Mouse (Mus musculus) kidney, postnatal 0 days (tissue): ENCODE data around the gene Rhbdf1. TPM values are rescaled to one million over a fixed set of nuclear protein-coding genes. Genes with fewer than 3 reads are reported as not detected.

Experiments
- ATAC-seq: fragments of 200-750 bp; cut with Nextera tagmentation; replicated peaks from 2 replicates; pipeline ENCODE4 v1.8.0; 2017; ENCODE audit warnings: low read depth, moderate number of reproducible peaks, moderate TSS enrichment, moderate library complexity; ENCODE audit not compliant: low FRiP score
- DNase-seq: peaks from one replicate; pipeline ENCODE4 v3.0.0-alpha.2; 2016; ENCODE audit warnings: low spot score
- H3K27ac ChIP-seq: fragments of 300-500 bp; sonication (generic); 2 replicates; pipeline ENCODE4 v1.5.1; 2014; ENCODE audit warnings: mild to moderate bottlenecking
- H3K27me3 ChIP-seq: fragments of 300-500 bp; sonication (generic); 2 replicates; pipeline ENCODE4 v1.6.1; 2014; ENCODE audit warnings: low read length, mixed read lengths; ENCODE audit not compliant: insufficient read depth
- H3K36me3 ChIP-seq: fragments of 300-500 bp; sonication (generic); 2 replicates; pipeline ENCODE4 v1.6.1; 2014; ENCODE audit warnings: low read length, mixed read lengths; ENCODE audit not compliant: insufficient read depth
- H3K4me1 ChIP-seq: fragments of 300-500 bp; sonication (generic); replicated peaks from 2 replicates; pipeline ENCODE4 v1.6.1; 2014; ENCODE audit warnings: antibody characterized with exemption, low read length, mixed read lengths; ENCODE audit not compliant: insufficient read depth
- H3K4me2 ChIP-seq: fragments of 300-500 bp; sonication (generic); 2 replicates; pipeline ENCODE4 v1.6.1; 2014; ENCODE audit warnings: mild to moderate bottlenecking, low read length, moderate library complexity, mixed read lengths
- H3K4me3 ChIP-seq: fragments of 300-500 bp; sonication (generic); replicated peaks from 2 replicates; pipeline ENCODE4 v1.5.1; 2014; ENCODE audit warnings: low read depth, low read length
- H3K9ac ChIP-seq: fragments of 300-500 bp; sonication (generic); 2 replicates; pipeline ENCODE4 v1.6.1; 2014; ENCODE audit warnings: low read depth, low read length
- H3K9me3 ChIP-seq: fragments of 300-500 bp; sonication (generic); replicated peaks from 2 replicates; pipeline ENCODE4 v1.6.1; 2016; ENCODE audit warnings: low read length, inconsistent platforms, mixed read lengths
- CTCF ChIP-seq: IDR thresholded peaks from 2 replicates; pipeline ENCODE4 v1.5.1; 2016; ENCODE audit warnings: antibody characterized with exemption, low read depth, mild to moderate bottlenecking, moderate library complexity
- WGBS: fragments of 180-500 bp; shearing (Covaris S2); extraction: QIAGEN DNeasy Blood & Tissue Kit; methylation state at CpG from one replicate; pipeline ENCODE4 v1.1.7; 2014; 5-methylcytosine and 5-hydroxymethylcytosine counted together
- polyA plus RNA-seq: library from polyadenylated mRNA; unstranded; fragments of >200 nt; fragmentation: Nextera tagmentation; extraction: Ambion mirVana; gene quantifications from 2 replicates; pipeline ENCODE4 v1.2.1, GENCODE M21; 2015

The Rhbdf1 gene
- polyA plus RNA-seq, 1 experiment from 2014 or later: 49.3 TPM

DNA sequence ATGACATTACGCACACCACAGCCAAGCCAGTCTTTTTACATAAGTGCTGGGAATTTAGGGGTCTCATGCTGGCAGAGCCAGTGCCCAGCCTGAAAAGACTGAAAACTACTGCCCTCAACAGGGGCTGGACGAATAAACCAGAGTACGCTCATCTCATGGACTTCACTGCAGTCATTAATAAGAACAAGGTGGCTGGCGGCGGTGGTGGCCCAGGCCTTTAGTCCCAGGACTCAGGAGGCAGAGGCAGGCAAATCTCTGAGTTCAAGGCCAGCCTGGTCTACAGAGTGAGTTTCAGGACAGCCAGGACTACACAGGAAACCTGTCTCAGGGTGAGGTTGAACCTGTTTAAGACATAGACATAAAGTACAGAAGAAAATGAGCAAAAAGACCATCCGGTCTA lies 44.1 kb upstream of the Rhbdf1 start:
- WGBS: 91% methylated on average over 6 of the region's 6 CpGs
- Histone ChIP-seq H3K9ac (no peak overlapping the region), H3K9me3 (no peaks in the 10 kb centered on the region), H3K36me3 (no peaks in the 10 kb centered on the region), H3K27me3 (no peaks in the 10 kb centered on the region), H3K4me3 (no peak overlapping the region), H3K27ac (no peak overlapping the region), H3K4me1 (peaks cover 6% of the 10 kb centered on the region), H3K4me2 (no peak overlapping the region)
- no peak for ATAC-seq
- no peak for DNase-seq
- no peak for TF ChIP-seq CTCF

- H3K36me3 ChIP-seq: peaks cover 5% of the 10 kb centered on the region; the same call in 1 of the 2 replicates
- TF ChIP-seq CTCF: no peak
- H3K27me3 ChIP-seq: no peaks in the 10 kb centered on the region
- H3K4me1 ChIP-seq: peaks cover 6% of the 10 kb centered on the region
- no peak for ATAC-seq
- no peak overlapping the region for H3K9ac ChIP-seq
- DNase-seq: no peak
- no peak overlapping the region for H3K27ac ChIP-seq
- 94% methylated on average over 3 of the region's 3 CpGs for WGBS
- no peak overlapping the region for H3K4me2 ChIP-seq
- H3K4me3 ChIP-seq: no peak overlapping the region
- no peaks in the 10 kb centered on the region for H3K9me3 ChIP-seq
Observed at GRCm38 (mm10) chr11:32265117-32265738, 43.1 kb upstream of the Rhbdf1 start.

DNA sequence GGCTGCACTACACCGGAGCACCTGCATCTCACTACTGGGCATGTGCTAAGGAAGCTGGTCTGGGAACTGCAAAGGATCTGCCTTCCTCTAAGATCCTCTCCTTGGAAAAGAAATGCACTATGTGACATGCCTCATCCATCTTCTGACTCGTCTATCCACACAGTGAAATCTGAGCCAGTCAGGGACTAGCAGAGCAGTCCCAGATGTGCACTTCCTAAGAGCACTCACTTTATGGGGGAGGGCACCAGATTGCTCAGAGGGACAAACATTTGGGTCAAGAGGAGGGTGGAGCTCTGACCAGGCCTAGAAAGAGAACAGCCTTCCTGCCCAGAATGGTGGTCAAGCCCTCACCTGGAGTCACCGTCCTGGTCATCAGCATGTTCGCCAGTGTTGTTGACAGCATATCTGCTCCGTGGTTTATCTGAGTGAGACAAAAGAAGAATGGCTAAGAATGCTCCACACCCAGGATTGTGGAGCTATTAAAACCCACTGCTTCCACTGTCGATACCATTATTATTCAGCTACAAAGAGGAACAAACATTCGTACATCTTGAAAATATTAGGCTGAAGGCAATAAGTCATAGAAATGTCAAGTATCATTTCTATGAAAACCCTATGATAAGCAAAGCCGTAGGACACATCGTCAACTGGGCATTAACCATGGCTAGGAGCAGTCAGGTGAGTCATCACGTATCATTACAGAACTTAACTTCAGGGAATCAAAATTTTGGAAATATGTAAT lies 40.7 kb upstream of the Rhbdf1 start:
- WGBS: 63% methylated on average over 10 of the region's 10 CpGs
- no peak for TF ChIP-seq CTCF
- Histone ChIP-seq H3K9me3 (no peaks in the 10 kb centered on the region), H3K36me3 (peaks cover 8% of the 10 kb centered on the region; the same call in 1 of the 2 replicates), H3K27me3 (no peaks in the 10 kb centered on the region), H3K27ac (0 out of 2 replicates have a peak overlapping the region, but pooled peaks have one; percentile 13), H3K4me1 (peaks cover 6% of the 10 kb centered on the region), H3K4me2 (no peak overlapping the region), H3K9ac (no peak overlapping the region), H3K4me3 (no peak overlapping the region)
- peak; percentile 70 for DNase-seq
- peak; percentile 29; the same call in 1 of the 2 replicates for ATAC-seq

- Histone ChIP-seq H3K36me3 (peaks cover 24% of the 10 kb centered on the region; the same call in 1 of the 2 replicates), H3K9me3 (no peaks in the 10 kb centered on the region)
Observed at GRCm38 (mm10) chr11:32256566-32256965, 34.5 kb upstream of the Rhbdf1 start.

DNA sequence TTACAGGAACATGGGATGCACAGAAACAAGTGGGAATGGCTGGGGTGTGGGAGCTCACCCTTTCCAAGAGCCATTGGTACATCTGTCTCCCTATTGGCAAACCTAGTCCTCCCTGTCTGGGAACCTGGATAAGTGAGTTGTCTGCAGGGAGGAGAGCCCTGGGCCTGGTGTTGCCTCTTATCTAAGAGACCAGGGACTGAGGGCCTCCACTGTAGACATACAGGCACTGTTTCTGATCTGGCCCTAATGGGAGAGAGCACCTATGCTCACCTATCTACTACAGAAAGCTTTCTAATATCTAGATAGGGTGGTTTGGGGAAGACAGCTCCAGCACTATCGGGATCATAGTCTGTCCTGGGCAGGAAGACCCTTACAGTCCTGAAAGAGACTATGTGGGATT lies 34.0 kb upstream of the Rhbdf1 start:
- no peaks in the 10 kb centered on the region for H3K9me3 ChIP-seq
- no peak for TF ChIP-seq CTCF
- WGBS: 94% methylated on average over 1 of the region's 1 CpGs
- H3K4me3 ChIP-seq: no peak overlapping the region
- H3K4me1 ChIP-seq: no peaks in the 10 kb centered on the region
- no peak overlapping the region for H3K9ac ChIP-seq
- DNase-seq (no peak), ATAC-seq (no peak)
- peaks cover 25% of the 10 kb centered on the region; the same call in 1 of the 2 replicates for H3K36me3 ChIP-seq
- H3K27ac ChIP-seq: no peak overlapping the region
- no peaks in the 10 kb centered on the region for H3K27me3 ChIP-seq
- H3K4me2 ChIP-seq: no peak overlapping the region

More at GRCm38 (mm10) chr11:32256566-32256965, 34.5 kb upstream of the Rhbdf1 start:
- no peaks in the 10 kb centered on the region for H3K4me1 ChIP-seq
- no peak overlapping the region for H3K27ac ChIP-seq
- H3K27me3 ChIP-seq: no peaks in the 10 kb centered on the region
- TF ChIP-seq CTCF: no peak
- ATAC-seq: no peak
- no peak overlapping the region for H3K9ac ChIP-seq
- DNase-seq: no peak
- no peak overlapping the region for H3K4me2 ChIP-seq
- WGBS: 91% methylated on average over 3 of the region's 3 CpGs
- H3K4me3 ChIP-seq: no peak overlapping the region

DNA sequence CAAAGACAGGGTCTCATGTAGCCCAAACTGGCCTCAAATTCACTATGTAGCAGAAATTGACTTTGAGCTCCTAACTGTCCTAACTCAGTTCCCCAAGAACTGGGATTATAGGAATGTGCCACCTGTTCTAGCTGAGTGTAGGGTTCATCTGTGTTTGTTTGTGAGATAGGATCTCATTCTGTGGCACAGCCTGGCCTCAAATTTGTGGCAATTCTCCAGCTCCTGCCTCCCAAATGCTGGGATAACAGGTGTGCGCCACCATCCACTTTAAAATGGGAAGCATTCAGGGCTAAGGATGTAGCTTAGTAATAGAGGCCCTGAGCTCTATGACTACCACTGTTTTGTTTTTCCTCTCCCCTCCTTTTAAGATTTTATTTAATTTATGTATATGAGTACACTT lies 31.0 kb upstream of the Rhbdf1 start:
- H3K9ac ChIP-seq: no peak overlapping the region
- no peaks in the 10 kb centered on the region for H3K27me3 ChIP-seq
- WGBS: 88% methylated on average over 1 of the region's 1 CpGs
- TF ChIP-seq CTCF: no peak
- peaks cover 30% of the 10 kb centered on the region for H3K36me3 ChIP-seq
- no peak overlapping the region for H3K27ac ChIP-seq
- DNase-seq (no peak), ATAC-seq (no peak)
- H3K4me3 ChIP-seq: no peak overlapping the region
- H3K9me3 ChIP-seq: no peaks in the 10 kb centered on the region
- H3K4me2 ChIP-seq: no peak overlapping the region
- no peaks in the 10 kb centered on the region for H3K4me1 ChIP-seq
